Mouse (Mus musculus): Measurements from ENCODE around the gene Rad17.

DNA sequence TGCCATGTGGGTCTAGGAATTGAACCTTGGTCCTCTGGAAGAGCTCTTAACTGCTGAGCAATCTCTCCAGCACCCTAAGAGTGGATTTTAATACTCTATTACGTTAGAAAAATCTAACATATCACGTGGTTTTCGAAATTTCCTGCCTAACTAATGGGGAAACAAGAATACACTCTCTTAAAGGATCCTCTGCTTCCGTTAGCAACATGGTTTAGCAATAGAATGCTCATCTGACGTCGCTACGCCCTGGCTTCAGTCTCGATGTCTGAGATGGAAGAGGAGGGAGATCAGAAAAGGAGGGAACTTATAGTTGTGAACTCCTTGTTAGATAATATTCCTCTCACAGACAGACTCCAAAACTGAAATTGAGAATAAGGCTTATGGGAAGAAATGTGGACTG lies 2.6 kb downstream of the Rad17 start:
- TF ChIP-seq CTCF (IDR thresholded peaks at IDR 0.05): no peak
- no peak for TF ChIP-seq EP300 (IDR thresholded peaks at IDR 0.05)

All from lung, postnatal 0 days (tissue).